Mouse (Mus musculus): Measurements from ENCODE around the gene Dusp5.

The Dusp5 gene

GRCm38 (mm10) chr19:53502891-53503371 is 26.0 kb upstream of the Dusp5 start:
- TF ChIP-seq GATA4 (IDR thresholded peaks at IDR 0.05; ENCODE audit: insufficient replicate concordance, low read length) = no peak

- TF ChIP-seq GATA4 (IDR thresholded peaks at IDR 0.05; ENCODE audit: insufficient replicate concordance, low read length) = peak; percentile 51; the same call in 1 of the 2 replicates
These were observed 24.7 kb upstream of the Dusp5 start for GRCm38 (mm10) chr19:53504181-53504580.

- TF ChIP-seq GATA4 (IDR thresholded peaks at IDR 0.05; ENCODE audit: insufficient replicate concordance, low read length) = no peak
These were observed 23.2 kb upstream of the Dusp5 start for GRCm38 (mm10) chr19:53505728-53506127.

GRCm38 (mm10) chr19:53507497-53507896 is 21.4 kb upstream of the Dusp5 start:
- TF ChIP-seq GATA4 (IDR thresholded peaks at IDR 0.05; ENCODE audit: insufficient replicate concordance, low read length) = peak; percentile 88; the same call in 1 of the 2 replicates

- peak; percentile 66; the same call in 1 of the 2 replicates for TF ChIP-seq GATA4 (IDR thresholded peaks at IDR 0.05; ENCODE audit: insufficient replicate concordance, low read length)
These were observed 17.5 kb upstream of the Dusp5 start for GRCm38 (mm10) chr19:53511244-53511934.

- TF ChIP-seq GATA4 (IDR thresholded peaks at IDR 0.05; ENCODE audit: insufficient replicate concordance, low read length) = no peak
These were observed 11.4 kb upstream of the Dusp5 start for GRCm38 (mm10) chr19:53517370-53518096.

GRCm38 (mm10) chr19:53519549-53519948 is 9.4 kb upstream of the Dusp5 start:
- no peak for TF ChIP-seq GATA4 (IDR thresholded peaks at IDR 0.05; ENCODE audit: insufficient replicate concordance, low read length)

GRCm38 (mm10) chr19:53519981-53520380 is 8.9 kb upstream of the Dusp5 start:
- no peak; the same call in 1 of the 2 replicates for TF ChIP-seq GATA4 (IDR thresholded peaks at IDR 0.05; ENCODE audit: insufficient replicate concordance, low read length)

- no peak for TF ChIP-seq GATA4 (IDR thresholded peaks at IDR 0.05; ENCODE audit: insufficient replicate concordance, low read length)
These were observed 7.6 kb upstream of the Dusp5 start for GRCm38 (mm10) chr19:53521137-53521795.

- TF ChIP-seq GATA4 (IDR thresholded peaks at IDR 0.05; ENCODE audit: insufficient replicate concordance, low read length) = no peak
These were observed 1.4 kb upstream of the Dusp5 start for GRCm38 (mm10) chr19:53527480-53527879.

GRCm38 (mm10) chr19:53528131-53528621 is 733 bp upstream of the Dusp5 start:
- TF ChIP-seq GATA4 (IDR thresholded peaks at IDR 0.05; ENCODE audit: insufficient replicate concordance, low read length) = no peak

GRCm38 (mm10) chr19:53529455-53529704 is 471 bp downstream of the Dusp5 start:
- TF ChIP-seq GATA4 (IDR thresholded peaks at IDR 0.05; ENCODE audit: insufficient replicate concordance, low read length) = no peak

GRCm38 (mm10) chr19:53529705-53530562 is 1.0 kb downstream of the Dusp5 start:
- TF ChIP-seq GATA4 (IDR thresholded peaks at IDR 0.05; ENCODE audit: insufficient replicate concordance, low read length) = no peak

- TF ChIP-seq GATA4 (IDR thresholded peaks at IDR 0.05; ENCODE audit: insufficient replicate concordance, low read length) = no peak
These were observed 2.5 kb downstream of the Dusp5 start for GRCm38 (mm10) chr19:53531416-53531815.

GRCm38 (mm10) chr19:53532021-53532420 is 3.1 kb downstream of the Dusp5 start:
- no peak for TF ChIP-seq GATA4 (IDR thresholded peaks at IDR 0.05; ENCODE audit: insufficient replicate concordance, low read length)
